Mouse (Mus musculus) cortical plate, adult 2 months (tissue): ENCODE data around the gene Pdf. TPM values are rescaled to one million over a fixed set of nuclear protein-coding genes. Genes with fewer than 3 reads are reported as not detected.

Source experiments
- H3K27ac ChIP-seq: fragments of 200-500 bp; 2 replicates; pipeline ENCODE4 v1.5.1; 2012; ENCODE audit warnings: low read length, control low read depth, inconsistent platforms; ENCODE audit not compliant: insufficient read depth
- H3K4me1 ChIP-seq: fragments of 200-500 bp; 2 replicates; pipeline ENCODE4 v1.6.1; 2011; ENCODE audit warnings: low read length; ENCODE audit not compliant: control insufficient read depth, insufficient read depth
- H3K4me3 ChIP-seq: fragments of 200-500 bp; 2 replicates; pipeline ENCODE4 v1.5.1; 2011; ENCODE audit warnings: mild to moderate bottlenecking, low read length, control low read depth; ENCODE audit not compliant: insufficient read depth
- CTCF ChIP-seq: fragments of 200-500 bp; IDR thresholded peaks from 2 replicates; pipeline ENCODE4 v1.5.1; 2011; ENCODE audit warnings: mild to moderate bottlenecking, control low read depth, low read length; ENCODE audit not compliant: insufficient read depth; ENCODE audit errors: extremely low read depth
- POLR2A ChIP-seq: fragments of 200-500 bp; IDR thresholded peaks from 2 replicates; pipeline ENCODE4 v1.6.1; 2011; ENCODE audit warnings: mild to moderate bottlenecking, low read length, control low read depth; ENCODE audit not compliant: insufficient read depth; ENCODE audit errors: extremely low read depth
- polyA plus RNA-seq: library from polyadenylated mRNA; depleted of rRNA; stranded (reverse); fragments of >200 nt; gene quantifications from 2 replicates; pipeline ENCODE4 v1.2.3, GENCODE M21; 2012; rRNA removed

The Pdf gene
- polyA plus RNA-seq: 32.4 TPM in 2 replicates

- Histone ChIP-seq H3K4me1 (0 out of 2 replicates have a peak, but pooled peaks cover 3% of the 10 kb centered on the region), H3K4me3 (peak within 1 kb of the TSS; percentile 47), H3K27ac (peak within 1 kb of the TSS; percentile 89)
- TF ChIP-seq POLR2A: peak; percentile 67
- no peak for TF ChIP-seq CTCF
Observed at GRCm38 (mm10) chr8:107048061-107048941, at the start of gene Pdf. Pdf (minus strand) TSS chr8:107048614.

- Histone ChIP-seq H3K4me1 (peaks cover 1% of the 10 kb centered on the region; the same call in 1 of the 2 replicates), H3K27ac (peak within 1 kb of the TSS; percentile 47), H3K4me3 (peak within 1 kb of the TSS; percentile 69)
- no peak for TF ChIP-seq CTCF
Observed at GRCm38 (mm10) chr8:107096366-107097036, 48.1 kb upstream of the Pdf start, which contains the start of gene Terf2. Terf2 (minus strand) TSS chr8:107096547.

DNA sequence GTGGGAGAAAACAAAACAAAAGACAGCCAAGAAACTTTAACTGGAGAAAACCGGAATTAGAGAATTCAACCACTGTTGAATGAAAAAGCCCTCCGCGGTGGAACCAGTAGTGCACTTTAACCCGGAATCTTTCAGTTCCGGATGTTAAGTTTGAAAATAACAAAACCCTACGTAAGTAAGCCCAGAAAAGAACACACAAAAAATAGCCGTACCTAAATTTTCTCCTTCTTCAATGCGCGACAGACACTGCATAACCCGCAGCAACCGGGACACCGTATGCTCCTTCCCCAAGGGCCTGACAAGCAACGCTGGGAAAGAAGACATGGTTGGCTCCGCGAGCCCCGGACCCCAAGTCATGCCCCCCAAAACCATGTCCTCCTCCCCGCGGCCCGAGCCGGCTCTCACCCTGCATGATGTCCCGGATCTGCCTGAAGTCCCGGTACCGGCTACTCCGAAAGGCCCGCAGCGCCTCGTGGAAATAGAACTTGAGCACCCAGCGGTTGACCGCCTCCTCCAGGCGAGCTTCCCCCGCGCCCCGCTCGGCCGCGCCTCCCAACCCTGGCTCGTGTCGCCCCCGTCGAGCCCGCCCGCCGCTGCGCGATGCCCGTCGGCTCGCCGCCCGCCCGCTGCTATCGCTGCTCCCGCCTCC is 47.4 kb upstream of the Pdf start:
- H3K4me1 ChIP-seq: peaks cover 1% of the 10 kb centered on the region; the same call in 1 of the 2 replicates
- TF ChIP-seq CTCF (no peak), POLR2A (no peak)
- H3K27ac ChIP-seq: peak overlapping the region; percentile 47
- peak overlapping the region; percentile 69 for H3K4me3 ChIP-seq

DNA sequence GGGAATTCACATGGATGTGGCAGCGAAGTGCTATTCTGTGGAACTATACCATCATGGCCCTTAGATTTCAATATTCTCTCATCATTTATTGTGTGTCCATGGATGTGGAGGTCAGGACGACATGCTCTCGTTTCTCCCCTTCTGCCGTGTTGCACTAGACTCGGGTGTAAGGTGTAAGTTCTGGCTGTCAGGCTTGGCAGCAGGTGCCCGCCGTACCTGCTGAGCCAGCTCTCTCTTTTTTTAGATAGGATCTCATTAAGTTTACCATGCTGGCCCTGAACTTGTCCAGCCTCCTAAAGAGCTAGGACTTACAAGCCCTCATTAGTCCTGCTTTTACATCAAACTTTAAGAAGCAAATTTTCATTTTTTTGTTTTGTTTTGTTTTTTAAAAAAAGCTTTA is 42.1 kb upstream of the Pdf start:
- TF ChIP-seq POLR2A (no peak), CTCF (no peak)
- H3K4me1 ChIP-seq: peaks cover 1% of the 10 kb centered on the region; the same call in 1 of the 2 replicates
- H3K27ac ChIP-seq: no peak overlapping the region
- no peak overlapping the region for H3K4me3 ChIP-seq

DNA sequence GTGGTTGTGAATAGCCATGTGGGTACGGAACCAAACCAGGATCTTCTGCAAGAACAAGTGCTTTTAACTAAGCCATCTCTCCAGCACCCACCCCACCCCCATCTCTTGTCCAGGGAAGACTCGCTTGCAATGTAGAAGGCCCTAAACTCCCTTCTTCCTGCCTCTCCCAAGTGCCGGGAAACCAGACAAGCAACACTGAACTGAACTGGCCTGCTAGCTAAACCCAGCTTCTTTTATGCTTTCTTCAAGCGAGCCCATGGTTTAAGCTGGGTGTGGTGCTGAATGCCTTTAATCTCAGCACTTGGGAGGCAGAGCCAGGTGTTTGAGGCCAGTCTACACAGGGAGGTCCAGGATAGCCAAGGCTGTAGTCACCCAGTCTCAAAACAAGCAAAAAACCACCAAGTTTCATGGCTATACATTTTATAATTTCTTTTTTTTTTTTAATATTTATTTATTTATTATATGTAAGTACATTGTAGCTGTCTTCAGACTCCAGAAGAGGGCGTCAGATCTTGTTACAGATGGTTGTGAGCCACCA is 40.2 kb upstream of the Pdf start:
- Histone ChIP-seq H3K4me1 (no peaks in the 10 kb centered on the region), H3K27ac (no peak overlapping the region), H3K4me3 (no peak overlapping the region)
- TF ChIP-seq POLR2A: no peak
- no peak for TF ChIP-seq CTCF

DNA sequence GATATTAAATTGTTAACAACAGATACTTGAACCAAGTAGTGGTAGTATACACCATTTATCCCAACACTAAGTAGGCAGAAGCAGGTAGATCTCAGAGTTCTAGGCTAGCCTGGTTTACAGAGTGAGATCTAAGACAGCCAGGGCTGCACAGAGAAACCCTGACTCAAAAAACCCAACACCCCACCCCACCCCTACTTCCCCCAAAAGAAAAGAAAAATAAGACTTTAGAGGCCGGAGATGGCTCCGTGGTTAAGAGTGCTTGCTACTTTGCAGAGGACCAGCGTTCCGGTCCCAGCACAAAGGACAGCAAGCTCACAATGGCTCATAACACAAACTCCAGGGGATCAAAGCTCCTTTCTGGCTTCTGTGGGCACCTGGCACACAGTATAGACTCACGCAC is 37.6 kb upstream of the Pdf start:
- TF ChIP-seq POLR2A: no peak
- TF ChIP-seq CTCF: no peak
- Histone ChIP-seq H3K27ac (no peak overlapping the region), H3K4me3 (no peak overlapping the region), H3K4me1 (no peaks in the 10 kb centered on the region)

GRCm38 (mm10) chr8:107085358-107085757 is 36.9 kb upstream of the Pdf start:
- no peak for TF ChIP-seq POLR2A

DNA sequence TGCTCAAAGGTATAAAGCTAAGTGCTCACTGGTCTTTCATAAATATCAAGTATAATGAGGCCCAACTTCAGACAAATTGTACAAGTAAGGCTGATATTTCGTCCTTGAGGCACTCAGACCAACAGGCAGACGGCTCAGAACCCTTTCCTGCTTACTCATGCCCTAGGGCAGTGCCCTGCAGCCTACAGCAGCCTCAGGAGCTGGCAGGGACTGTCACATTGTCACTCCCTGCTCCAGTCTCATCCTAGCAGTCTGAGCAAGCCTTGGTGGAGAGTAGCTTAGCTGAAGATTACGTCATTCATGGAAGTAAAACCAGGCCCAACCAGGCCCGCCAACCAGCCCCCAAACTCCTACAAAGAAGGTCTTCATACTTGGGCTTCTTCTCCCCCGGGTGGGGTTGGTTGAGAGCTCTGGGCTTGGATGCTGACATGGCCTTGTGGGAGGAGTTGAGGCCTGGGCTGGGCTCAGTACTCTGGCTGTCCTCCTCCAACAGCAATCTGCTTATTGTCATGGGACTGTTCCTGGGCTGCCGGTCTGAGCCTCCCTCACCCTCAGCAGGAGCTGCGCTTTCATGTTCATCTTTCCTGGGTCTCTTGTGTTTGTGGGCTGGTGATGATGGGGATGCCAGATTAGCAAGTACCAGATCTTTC is 27.9 kb upstream of the Pdf start:
- Histone ChIP-seq H3K27ac (no peak overlapping the region), H3K4me3 (no peak overlapping the region), H3K4me1 (no peaks in the 10 kb centered on the region)
- no peak for TF ChIP-seq CTCF
- no peak for TF ChIP-seq POLR2A

More at GRCm38 (mm10) chr8:107085358-107085757, 36.9 kb upstream of the Pdf start:
- Histone ChIP-seq H3K4me1 (no peaks in the 10 kb centered on the region), H3K4me3 (no peak overlapping the region), H3K27ac (no peak overlapping the region)

DNA sequence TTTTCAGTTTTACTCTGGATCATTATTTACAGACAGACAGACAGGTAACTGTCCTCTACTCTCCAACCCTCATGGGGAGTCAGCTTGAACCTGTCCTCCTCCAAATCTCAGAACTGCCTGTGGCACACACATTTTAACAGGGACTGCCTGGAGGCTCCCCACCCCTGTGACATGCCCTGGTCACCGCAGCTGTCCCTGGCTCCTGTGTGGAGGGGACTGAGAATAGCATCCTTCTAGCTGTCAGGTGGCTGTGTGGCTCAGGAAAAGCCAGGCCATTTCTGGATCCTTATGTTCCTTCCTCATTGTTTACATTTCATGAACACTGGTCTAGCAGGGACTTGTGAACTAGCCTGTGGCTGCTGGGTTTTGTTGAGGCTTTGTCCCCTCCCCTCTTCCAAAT is 25.7 kb upstream of the Pdf start:
- TF ChIP-seq POLR2A (no peak), CTCF (no peak)
- no peak overlapping the region for H3K4me3 ChIP-seq
- H3K27ac ChIP-seq: no peak overlapping the region
- H3K4me1 ChIP-seq: no peaks in the 10 kb centered on the region
